Mouse (Mus musculus) myocyte (in vitro differentiated cells): ENCODE data around the gene Anks3.

Source experiments
- E2F4 ChIP-seq: IDR thresholded peaks from one replicate; pipeline ENCODE4 v1.6.1; 2011; ENCODE audit warnings: mild to moderate bottlenecking, control low read depth, moderate library complexity; ENCODE audit not compliant: insufficient read depth
- MAX ChIP-seq: IDR thresholded peaks from one replicate; pipeline ENCODE4 v1.6.1; 2011; ENCODE audit warnings: low read depth, mild to moderate bottlenecking, control low read depth
- MYOD1 ChIP-seq, 3 experiments: IDR thresholded peaks; one replicate each; pipeline ENCODE4 v1.6.1; 2011; ENCODE audit warnings: control low read depth in 2 of 3, low read depth in 2 of 3, mild to moderate bottlenecking in 2 of 3, moderate library complexity in 1 of 3; ENCODE audit not compliant: insufficient read length in 2 of 3, control insufficient read depth in 1 of 3
- MYOG ChIP-seq, 3 experiments: IDR thresholded peaks; one replicate each; pipeline ENCODE4 v1.6.1; 2011; ENCODE audit warnings: control low read depth in 2 of 3, low read depth in 2 of 3, mild to moderate bottlenecking in 2 of 3; ENCODE audit not compliant: insufficient read length in 2 of 3, control insufficient read depth in 1 of 3, insufficient read depth in 1 of 3
- POLR2A ChIP-seq: IDR thresholded peaks from one replicate; pipeline ENCODE4 v1.6.1; 2011; ENCODE audit warnings: low read depth, mild to moderate bottlenecking, control low read depth, moderate library complexity; ENCODE audit not compliant: insufficient read length
- POLR2AphosphoS2 ChIP-seq: IDR thresholded peaks from one replicate; pipeline ENCODE4 v1.6.1; 2011; ENCODE audit warnings: low read depth, control low read depth; ENCODE audit not compliant: insufficient read length
- SRF ChIP-seq: IDR thresholded peaks from one replicate; pipeline ENCODE4 v1.6.1; 2011; ENCODE audit warnings: low read depth; ENCODE audit not compliant: control insufficient read depth, insufficient read length
- USF1 ChIP-seq: IDR thresholded peaks from one replicate; pipeline ENCODE4 v1.6.1; 2011; ENCODE audit warnings: low read depth, mild to moderate bottlenecking, control low read depth, moderate library complexity

GRCm38 (mm10) chr16:4903491-4904102, 60.4 kb downstream of the Anks3 start:
- TF ChIP-seq POLR2A: no peak
- peak in 2 of 3 experiments; percentile 6 to 72 for TF ChIP-seq MYOG (IDR thresholded peaks at IDR 0.05; ENCODE audit: control insufficient read depth in 1 of 3, insufficient read depth in 1 of 3, insufficient read length in 2 of 3, low read depth in 2 of 3)
- no peak for TF ChIP-seq MAX
- no peak for TF ChIP-seq E2F4
- TF ChIP-seq POLR2AphosphoS2: no peak
- TF ChIP-seq MYOD1 (IDR thresholded peaks at IDR 0.05; ENCODE audit: control insufficient read depth in 1 of 3, insufficient read length in 2 of 3, low read depth in 2 of 3): peak; percentile 90 to 97 (median 97)
- no peak for TF ChIP-seq USF1
- TF ChIP-seq SRF: no peak
